Mouse (Mus musculus): Measurements from ENCODE around the gene Tbcd. TPM values are rescaled to one million over a fixed set of nuclear protein-coding genes. Genes with fewer than 3 reads are reported as not detected.

Tbcd gene
- polyA plus RNA-seq, 3 experiments from 2014 or later, result 15.2 to 27.0 (median 25.9) TPM

DNA sequence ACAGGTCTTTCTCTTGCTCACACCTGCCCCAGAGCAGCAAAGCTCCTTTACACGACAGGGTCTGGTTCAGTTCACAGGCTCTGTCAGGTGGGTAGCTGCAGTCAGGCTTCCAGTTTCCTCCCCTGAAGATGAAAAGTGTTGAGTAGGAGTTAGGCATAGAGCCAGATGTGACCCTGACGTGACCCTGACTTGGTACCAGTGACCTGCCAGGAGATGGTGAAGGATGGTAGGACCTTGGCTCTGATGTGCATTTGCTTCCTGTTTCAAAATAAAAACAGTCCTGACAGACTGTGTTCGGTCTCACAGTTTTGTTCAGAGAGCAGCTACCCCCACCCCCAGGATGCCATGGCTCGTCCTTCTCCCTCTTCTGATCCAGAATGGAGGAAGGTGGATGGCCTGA lies 90.7 kb downstream of the Tbcd start:
- ATAC-seq, result no peak

DNA sequence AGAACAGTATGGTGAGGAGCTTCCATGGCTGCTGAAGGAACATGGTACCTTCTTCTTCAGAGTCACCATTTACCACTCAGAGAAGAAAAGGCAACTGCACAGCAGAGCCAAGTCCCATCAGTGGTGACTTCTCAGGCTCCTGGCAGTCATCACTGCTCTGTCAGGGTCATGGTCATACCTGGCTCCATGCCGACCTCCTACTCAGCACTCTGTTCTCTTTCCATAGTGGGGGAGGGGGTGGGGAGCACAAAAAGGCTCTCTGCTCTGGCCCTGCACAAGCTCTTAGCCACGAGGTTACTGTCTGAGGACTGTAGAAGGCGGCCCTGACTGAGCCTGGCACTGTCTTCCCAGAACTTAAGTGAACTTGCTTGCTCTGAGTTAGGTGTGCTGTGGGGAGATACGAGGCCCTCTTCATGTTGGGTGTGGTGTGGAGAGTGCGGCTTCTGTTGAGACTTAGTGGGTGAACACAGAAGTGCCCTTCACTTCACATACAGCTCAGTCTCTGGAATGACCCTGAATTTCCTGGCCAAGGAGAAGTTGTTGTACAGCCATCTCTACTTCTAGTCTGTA lies 91.6 kb downstream of the Tbcd start:
- ATAC-seq, result no peak

DNA sequence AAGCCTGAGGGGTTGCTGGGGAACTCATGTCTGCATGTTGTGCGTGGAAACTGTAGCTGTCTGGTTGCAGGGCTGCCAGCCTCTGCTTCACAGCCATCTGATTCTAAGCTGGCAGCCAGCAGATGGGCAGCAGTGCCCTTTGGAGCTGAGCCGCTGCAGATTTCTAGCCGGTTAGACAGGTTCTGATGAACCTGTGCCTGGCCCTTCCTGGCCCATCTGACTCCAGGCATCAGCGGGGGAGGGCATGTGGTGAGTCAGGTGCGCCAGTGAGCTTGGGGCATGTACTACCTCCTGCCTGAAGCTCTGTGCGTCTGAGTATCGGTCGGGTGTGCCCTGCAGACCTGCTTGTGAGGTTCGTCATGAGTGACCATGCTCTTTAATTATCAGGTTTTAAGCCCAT lies 92.2 kb downstream of the Tbcd start:
- no peak for ATAC-seq

DNA sequence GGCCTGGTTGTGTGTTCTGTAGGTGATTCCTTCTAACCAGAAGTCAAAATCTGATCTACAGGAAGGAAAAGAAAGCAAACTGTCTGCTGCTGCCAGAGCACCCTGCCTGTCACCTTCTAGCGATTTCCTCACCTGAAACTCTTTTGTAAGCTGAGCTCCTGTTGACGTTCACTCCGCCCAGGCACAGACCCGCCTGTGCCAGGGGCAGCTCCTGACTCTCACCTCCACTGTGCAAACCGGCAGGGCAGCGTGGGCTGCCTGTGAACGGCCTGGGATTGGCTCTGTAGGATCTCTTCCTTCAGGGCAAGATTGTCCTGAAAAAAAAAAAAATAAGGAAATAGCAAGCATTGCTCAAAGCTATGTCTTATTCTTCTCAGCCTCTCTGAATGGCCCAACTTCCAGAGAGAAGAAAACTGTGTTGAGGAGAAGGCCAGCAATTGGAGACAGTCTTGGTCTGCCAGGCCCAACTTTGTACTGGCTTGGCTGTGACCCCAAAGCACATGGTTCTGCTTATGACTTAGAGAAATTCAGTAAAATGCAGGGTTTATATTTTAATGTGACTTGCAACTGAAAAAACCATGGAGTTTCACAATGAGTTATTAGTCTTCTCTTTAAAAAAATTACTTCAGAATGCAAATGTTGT lies 93.1 kb downstream of the Tbcd start:
- ATAC-seq, result no peak

DNA sequence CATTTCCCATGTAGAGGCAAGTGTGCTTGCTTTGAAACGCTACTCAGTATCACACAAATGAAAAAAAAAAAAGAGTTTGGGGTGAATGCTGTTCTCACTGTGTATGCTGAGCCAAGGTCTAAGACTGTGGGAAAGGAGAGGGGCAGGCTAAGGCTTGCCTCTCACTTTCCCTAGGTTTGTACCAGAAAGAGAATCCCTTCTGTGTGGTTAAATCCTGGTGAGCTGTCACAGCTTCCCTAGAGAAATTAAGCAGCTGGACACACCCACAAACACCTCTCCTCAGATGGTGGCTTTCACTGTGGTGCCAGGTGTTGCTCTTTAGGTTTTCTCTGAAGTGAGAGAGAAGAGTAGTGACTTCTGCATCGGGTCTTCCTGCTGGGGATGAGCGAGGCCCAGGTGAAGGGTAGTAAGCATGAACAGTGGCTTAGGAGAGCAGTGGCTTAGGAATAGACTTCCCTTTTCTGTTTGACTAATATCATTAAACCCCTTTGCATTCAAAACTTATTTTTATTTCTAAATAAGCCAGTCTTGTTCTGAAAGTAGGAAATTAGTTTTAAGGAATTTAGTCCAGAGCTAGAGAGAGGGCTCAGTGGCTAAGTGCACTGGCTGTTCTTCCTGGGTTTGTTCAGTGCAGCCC lies 93.8 kb downstream of the Tbcd start:
- no peak for ATAC-seq

DNA sequence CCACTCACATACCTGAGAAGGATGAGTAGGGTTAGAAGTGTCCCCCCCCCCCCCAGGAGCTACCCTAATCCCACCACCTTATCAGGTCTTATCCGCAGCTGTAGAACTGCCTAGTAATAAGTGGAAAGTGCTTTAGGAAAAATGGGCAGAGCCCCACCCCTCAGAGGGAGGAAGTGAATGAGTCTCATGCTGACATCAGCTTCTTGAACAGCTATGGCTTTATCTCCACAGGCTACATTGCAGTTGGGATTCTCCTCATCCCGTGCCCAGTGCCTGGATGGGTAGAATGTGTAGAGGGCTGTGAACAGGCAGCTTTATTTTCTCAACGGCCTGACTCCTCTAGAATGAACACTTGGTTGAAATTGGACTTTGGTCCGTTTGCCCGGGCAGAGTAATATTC lies 95.5 kb downstream of the Tbcd start:
- ATAC-seq, result no peak

DNA sequence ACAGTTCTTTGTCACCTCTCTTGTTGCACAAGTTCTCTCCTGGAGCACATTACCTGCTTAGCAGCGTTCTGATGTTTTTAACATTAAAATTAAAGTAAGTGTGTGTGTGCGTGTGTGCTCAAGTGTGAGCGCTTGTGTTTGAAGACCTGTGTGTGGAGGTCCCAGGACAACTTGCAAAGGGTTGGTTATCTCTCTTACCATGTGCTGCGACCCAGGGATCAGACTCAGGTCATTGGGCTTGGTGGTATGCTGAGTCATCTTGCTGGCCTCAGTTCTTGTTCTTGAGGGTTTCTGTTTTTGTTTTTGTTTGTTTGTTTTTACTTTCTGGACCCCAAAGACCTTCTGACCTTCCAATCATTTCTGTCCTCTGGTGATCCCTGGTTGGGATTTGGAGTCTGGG lies 96.2 kb downstream of the Tbcd start:
- ATAC-seq, result no peak

DNA sequence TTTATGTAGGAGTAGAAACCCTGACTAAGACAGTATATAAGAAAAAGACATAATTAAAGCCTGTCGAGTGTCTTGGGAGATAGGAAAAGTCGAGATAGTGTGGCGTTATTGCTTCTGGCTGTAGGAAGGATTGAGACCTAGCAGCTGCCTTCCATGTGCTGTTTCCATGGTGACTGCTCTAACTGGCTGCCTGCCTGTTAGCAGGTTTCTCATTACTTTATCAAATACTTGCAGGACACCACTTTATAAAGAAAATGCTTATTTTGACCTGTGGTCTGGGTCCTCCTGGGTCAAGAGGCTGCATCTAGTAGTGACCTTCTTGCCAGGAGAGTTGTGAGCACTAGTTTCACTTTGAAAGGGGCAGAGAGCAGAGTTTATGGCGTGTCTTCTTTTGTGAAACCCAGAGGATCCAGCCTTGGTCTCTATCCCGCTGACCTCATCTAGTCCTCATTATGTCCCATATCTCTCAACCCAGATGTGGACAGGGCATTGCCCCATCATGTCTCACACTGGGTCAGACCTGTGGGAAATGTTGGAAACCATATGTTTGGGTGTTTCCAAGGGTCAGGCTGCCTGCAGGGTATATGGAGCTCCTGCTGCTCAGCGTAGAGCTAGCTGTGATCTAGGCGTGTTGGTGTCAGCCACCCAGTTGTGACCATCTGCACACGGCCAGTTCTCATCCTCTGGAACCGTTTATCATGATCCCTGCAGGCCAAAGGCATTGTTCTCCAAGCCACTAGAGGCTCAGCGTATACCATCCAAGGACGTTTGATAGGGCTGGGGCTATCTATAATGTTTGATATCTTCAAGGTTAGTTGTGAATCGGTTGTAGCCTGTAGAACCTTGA lies 97.5 kb downstream of the Tbcd start:
- ATAC-seq, result no peak

DNA sequence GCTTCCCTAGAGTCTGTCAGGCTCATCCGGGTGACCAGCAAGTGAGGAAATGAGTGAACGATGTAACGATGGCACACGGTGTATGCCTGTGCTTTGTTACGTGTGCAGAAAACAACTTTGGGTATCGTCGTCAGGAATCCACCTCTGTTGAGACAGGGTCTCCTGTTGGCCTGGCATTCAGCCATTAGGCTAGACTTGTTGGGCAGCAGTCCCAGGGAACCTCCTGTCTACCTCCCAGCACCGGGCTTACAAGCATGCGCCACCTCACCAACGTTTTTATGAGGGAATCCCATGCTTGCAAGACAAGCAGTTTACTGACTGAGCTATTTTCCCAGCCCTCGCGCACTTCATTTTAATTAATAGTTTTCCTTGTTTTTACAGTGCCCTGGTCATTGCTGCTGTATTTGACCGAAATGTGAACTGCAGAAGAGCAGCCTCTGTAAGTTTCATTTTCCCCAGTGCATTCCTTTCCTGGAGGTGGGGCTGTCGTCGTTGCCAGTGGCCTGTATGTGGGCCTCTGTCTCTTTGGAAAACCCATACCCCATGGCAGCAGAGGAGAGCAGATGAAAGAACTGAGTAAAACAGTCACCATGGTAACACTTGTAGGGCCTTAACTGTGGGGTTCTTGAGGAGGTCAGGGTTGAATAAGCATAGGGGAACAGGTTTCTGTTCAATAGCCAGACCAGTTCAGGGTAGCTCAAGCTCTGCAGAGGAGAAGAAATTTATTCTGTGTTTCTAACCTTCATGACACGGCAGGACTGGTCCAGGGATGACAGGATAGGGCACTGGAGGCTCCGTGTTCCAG lies 98.3 kb downstream of the Tbcd start:
- ATAC-seq, result no peak

DNA sequence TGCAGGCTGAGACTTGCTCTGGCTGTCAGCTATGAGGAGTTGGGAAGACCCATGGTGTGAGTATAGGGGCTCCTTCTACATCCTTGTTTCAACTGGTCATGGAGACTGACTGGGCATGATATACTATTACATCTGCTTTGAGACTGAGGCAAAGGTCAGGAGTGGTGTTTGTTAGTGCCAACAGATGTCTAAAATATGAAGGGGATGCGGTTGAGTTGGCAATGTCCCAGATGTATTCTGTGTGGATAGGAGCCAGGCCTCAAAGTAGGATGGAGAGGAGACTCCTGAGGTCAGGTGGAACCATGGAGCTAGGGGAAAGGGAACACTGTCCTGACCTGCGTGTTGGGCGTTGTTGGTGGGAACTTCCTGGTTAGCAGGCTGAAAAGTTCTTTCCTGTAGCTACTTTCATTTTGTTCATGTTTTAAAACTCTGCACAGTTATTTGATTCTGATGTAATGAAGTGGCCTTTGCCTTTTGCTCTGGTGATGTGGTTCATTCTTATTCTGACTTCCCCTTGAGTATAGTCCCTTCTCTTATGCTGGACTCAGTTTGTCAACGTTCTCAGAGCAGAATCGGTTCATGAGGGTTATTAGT lies 99.6 kb downstream of the Tbcd start:
- ATAC-seq, result peak; percentile 58

DNA sequence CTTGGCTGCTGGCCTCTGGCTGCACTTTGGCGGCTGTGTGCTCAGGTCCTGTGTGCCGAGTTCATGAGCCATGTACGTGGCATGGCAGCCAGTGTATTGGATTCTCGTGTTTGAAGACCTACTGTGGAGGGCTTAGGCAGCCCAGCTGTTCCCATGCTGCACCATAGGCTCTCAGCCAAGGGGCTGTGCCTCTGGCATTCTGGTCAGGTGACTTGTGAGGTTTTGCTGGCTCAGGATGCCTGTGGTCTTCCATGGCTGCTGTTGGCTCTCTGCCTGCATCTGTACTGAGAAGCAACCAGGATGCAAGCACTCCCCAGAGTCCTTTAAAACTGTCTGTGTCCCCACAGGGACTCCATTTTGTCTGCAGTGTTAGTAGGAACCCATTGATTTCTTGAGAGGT lies 100.4 kb downstream of the Tbcd start:
- peak; percentile 35 for ATAC-seq

DNA sequence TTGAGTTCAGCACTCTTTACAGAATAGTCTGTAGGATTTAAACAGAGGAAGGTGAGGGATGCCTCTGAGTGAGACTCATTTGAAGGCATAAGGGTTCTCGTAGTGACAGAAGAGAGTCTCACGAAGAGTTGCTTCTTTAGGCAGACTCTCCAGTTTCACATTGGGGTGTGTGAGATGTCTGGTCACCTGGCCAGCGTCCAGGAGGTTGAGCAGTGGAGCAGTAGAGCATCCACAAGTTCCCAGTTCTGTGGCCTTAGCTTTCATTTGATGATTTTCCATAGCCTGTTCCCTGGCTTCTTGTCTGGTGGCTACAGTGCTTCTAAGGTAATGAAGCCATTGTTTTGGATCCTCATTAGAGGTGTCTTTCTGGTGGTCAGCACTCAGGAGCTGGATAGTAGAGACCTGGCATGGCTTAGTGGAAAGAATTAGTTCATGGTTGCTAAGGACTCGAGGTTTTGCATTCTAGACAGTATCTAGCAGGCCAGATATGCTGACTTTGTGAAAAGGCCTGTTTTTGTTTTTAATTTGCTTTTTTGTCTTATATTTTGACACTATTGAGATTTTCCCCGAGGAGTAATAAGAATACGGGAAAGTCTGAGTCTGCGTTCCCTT lies 101.2 kb downstream of the Tbcd start:
- no peak for ATAC-seq

DNA sequence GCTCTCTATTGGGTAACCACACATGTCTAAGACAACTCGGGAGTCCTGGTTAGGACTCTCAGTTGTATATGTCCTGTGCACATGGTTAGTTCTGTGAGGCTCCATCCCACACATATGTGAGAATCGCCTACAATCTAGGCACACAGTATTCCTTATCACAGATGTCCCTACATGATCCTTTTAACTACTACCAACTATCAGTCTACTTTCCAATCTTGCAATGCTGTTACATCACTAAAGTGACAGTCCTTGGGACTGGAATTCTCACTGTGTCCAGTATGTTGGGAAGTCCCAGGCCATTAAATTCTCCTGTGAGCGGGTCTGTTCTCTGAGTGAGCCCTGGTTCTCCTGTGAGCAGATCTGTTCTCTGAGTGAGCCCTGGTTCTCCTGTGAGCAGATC lies 101.7 kb downstream of the Tbcd start:
- no peak for ATAC-seq

DNA sequence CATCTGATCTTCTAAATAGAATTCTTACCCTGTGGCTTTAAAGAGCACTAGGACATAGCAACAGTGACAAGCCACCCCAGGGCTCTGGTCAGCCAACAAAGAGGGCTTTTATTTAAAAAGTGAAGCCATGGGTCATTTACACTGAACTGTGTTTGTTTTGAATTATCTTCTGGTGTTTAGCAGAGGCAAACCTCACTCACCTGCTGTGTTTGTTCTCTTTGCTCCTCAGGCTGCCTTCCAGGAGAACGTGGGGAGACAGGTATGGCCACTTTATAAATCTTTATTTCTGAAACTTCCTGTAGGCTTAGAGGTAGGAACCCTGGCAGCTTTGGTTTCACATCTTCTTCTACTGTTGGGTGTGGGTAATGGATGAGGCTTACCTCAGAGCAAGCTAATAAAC lies 105.0 kb downstream of the Tbcd start:
- ATAC-seq, result no peak

DNA sequence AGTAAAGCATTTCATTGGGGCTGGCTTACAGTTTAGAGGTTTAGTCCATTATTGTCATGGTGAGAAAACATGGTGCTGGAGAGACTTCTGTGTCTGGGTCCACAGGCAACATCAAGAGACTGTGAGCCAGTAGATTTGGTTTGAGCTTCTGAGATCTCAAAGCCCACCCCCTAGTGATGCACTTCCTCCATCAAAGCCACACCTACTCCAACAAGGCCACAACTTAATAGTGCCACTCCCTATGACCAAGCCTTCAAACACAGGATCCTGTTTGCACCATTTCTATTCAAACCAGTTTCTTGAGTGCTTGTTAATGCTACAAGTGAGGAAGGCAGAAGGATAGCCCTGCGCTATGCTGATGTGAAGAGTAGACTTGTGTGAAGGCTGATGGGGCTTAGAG lies 106.2 kb downstream of the Tbcd start:
- no peak for ATAC-seq

DNA sequence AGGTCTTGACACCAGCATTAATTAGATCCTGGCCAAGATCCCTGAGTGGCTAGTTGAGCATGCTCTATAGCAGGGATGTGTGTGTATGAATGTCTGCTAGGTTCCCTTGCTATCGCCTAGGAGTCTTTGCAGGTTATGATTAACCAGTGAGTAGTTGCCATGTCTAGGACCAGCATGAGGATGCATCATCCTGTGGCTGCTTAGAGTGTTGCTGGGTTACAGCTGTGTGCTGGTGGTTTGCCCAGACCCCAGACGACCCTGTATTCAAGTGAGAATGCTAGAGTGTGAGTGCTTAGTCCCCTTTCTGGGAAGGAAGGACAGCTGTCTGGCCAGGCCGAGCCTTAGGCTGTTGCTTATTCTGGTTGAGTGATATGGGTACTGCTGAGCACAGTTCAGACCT lies 106.8 kb downstream of the Tbcd start:
- ATAC-seq, result no peak

DNA sequence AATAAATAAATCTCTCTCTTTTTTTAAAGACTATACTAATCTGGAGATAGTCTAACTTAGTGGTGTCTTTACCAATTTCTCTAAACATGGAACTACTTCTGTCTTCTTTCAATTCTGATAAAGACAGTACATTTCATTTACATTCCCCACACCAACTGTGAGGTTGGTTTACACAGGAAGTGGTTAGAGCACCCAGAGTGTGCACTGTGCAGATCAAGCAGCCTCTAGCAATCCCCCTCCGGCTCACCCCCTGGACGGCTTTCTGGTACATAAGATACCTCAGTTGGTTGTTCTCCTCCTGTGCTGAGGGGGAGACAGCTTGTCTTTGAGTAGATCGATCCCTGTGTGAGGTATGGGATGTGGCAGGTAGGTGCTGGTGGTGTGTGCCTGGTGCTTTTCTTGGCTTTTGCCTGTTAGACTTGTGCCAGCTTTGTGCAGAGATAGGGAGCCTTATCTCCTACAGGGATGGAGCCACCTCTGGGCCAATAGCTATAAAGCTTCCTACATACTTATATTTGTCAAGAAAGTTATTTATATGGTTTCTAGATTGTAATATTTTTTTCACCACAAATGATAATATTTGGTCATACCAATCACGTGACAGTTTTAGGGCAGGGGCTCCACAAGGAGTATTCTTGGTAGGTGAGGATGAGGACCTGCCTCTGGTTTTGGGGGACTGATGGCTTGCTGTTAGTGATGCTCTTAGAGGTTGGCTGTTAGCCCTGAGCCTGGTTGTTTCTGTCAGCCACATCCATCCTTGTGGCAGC lies 108.0 kb downstream of the Tbcd start:
- peak; percentile 91 for ATAC-seq

DNA sequence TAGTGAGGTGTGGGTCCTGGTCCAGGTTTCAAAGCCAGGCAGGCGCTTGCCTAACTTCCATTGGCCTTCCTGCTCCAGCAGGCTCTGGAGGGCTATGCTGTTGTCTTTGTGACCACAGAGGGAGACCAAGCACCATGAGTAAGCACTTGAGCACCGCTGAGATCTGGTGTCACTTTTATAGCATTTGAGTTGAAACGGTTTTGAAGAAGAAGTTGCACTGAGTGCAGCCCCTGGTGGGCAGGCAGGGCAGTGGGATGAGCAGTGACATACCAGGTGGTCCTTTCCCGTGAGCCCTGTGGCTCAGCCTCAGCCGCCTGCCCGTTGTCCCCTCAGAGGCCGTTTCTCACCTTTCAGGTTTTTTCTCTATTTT lies 108.5 kb downstream of the Tbcd start:
- peak; percentile 32 for ATAC-seq

DNA sequence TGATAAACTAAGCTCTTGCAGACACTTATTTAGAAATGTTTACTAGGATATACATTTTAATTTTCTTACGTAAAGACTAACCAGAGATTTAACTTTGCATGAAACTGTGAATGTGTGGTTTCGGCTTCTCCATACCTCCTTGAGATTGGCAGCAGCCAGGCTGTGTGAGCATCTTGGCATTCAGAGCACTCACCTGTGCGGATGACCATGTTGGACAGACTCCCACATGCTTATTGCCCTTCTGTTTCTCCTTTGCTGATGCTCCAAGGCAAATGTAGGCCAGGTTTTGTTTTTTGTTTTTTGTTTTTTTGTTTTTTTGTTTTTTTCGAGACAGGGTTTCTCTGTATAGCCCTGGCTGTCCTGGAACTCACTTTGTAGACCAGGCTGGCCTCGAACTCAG lies 111.6 kb downstream of the Tbcd start:
- no peak for ATAC-seq

DNA sequence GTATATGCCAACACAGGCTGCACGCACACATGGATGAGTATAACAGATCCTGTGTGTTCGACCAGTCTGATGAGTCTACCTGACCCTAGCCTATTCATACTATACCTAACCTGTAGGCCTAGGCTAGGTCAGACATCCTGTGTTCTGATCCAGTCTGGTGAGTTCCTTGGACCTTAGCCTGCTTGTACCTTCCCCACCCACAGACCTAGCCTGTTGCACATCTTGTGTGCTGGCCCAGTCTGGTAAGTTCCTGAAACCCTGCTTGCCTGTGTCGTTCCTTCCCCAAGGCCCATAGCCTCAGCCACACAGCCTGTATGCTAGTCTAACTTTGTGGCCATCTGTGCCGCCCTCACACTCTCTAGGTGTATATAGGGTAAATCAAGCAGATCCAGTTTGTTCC lies 112.5 kb downstream of the Tbcd start:
- no peak for ATAC-seq

DNA sequence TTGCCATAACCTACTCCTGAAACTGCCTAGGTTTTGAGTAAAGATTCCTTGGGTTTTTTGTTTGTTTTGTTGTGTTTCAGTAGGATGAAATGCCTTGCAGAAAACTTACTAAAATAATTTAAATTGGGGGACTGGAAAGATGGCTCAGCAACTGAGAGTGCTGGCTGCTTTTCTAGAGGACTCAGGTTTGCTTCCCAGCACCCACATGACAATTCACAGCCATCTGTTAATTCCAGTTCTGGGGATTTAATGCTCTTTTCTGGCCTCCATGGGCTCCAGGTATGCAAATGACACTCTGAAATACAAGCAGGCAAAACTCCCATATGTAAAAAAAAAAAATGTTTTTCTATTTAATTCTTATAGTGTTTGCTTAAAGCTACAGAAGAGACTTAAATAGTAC lies 130.1 kb downstream of the Tbcd start:
- no peak for ATAC-seq
